Mouse (Mus musculus): ENCODE results near the gene Slc52a3.

Slc52a3 gene

GRCm38 (mm10) chr2:151996229-151997189 is at the start of gene Slc52a3:
Gene Slc52a3, plus strand, starts transcription at chr2:151996511.
- DNase-seq (ENCODE audit: low read depth, low spot score) = no peak

GRCm38 (mm10) chr2:151947617-151948016 is 48.7 kb upstream of the Slc52a3 start:
- DNase-seq (ENCODE audit: low read depth, low spot score) = no peak

GRCm38 (mm10) chr2:151948311-151948710 is 48.0 kb upstream of the Slc52a3 start:
- no peak for DNase-seq (ENCODE audit: low read depth, low spot score)

GRCm38 (mm10) chr2:151949082-151949774 is 47.1 kb upstream of the Slc52a3 start:
- no peak for DNase-seq (ENCODE audit: low read depth, low spot score)

GRCm38 (mm10) chr2:151953665-151954064 is 42.6 kb upstream of the Slc52a3 start:
- DNase-seq (ENCODE audit: low read depth, low spot score) = no peak

GRCm38 (mm10) chr2:151956500-151957137 is 39.7 kb upstream of the Slc52a3 start:
- DNase-seq (ENCODE audit: low read depth, low spot score) = no peak

- DNase-seq (ENCODE audit: low read depth, low spot score) = no peak
Measured at GRCm38 (mm10) chr2:151959274-151959673, 37.0 kb upstream of the Slc52a3 start.

- DNase-seq (ENCODE audit: low read depth, low spot score) = peak; percentile 39
Measured at GRCm38 (mm10) chr2:151961284-151962196, 34.8 kb upstream of the Slc52a3 start.

- peak; percentile 78 for DNase-seq (ENCODE audit: low read depth, low spot score)
Measured at GRCm38 (mm10) chr2:151962474-151962873, 33.8 kb upstream of the Slc52a3 start.

- no peak for DNase-seq (ENCODE audit: low read depth, low spot score)
Measured at GRCm38 (mm10) chr2:151963319-151963718, 33.0 kb upstream of the Slc52a3 start.

GRCm38 (mm10) chr2:151964052-151964451 is 32.3 kb upstream of the Slc52a3 start:
- no peak for DNase-seq (ENCODE audit: low read depth, low spot score)

GRCm38 (mm10) chr2:151967176-151967750 is 29.0 kb upstream of the Slc52a3 start:
- DNase-seq (ENCODE audit: low read depth, low spot score) = no peak

- DNase-seq (ENCODE audit: low read depth, low spot score) = no peak
Measured at GRCm38 (mm10) chr2:151967792-151968191, 28.5 kb upstream of the Slc52a3 start.

GRCm38 (mm10) chr2:151968451-151968850 is 27.9 kb upstream of the Slc52a3 start:
- no peak for DNase-seq (ENCODE audit: low read depth, low spot score)

GRCm38 (mm10) chr2:151968986-151969385 is 27.3 kb upstream of the Slc52a3 start:
- DNase-seq (ENCODE audit: low read depth, low spot score) = no peak

GRCm38 (mm10) chr2:151969396-151969795 is 26.9 kb upstream of the Slc52a3 start:
- no peak for DNase-seq (ENCODE audit: low read depth, low spot score)

- DNase-seq (ENCODE audit: low read depth, low spot score) = peak; percentile 55
Measured at GRCm38 (mm10) chr2:151970191-151971172, 25.8 kb upstream of the Slc52a3 start.

- DNase-seq (ENCODE audit: low read depth, low spot score) = no peak
Measured at GRCm38 (mm10) chr2:151971748-151972147, 24.6 kb upstream of the Slc52a3 start.

GRCm38 (mm10) chr2:151972880-151973594 is 23.3 kb upstream of the Slc52a3 start:
- no peak for DNase-seq (ENCODE audit: low read depth, low spot score)
